Mouse (Mus musculus): ENCODE measurements around the gene 2610001J05Rik.

Gene 2610001J05Rik

DNA sequence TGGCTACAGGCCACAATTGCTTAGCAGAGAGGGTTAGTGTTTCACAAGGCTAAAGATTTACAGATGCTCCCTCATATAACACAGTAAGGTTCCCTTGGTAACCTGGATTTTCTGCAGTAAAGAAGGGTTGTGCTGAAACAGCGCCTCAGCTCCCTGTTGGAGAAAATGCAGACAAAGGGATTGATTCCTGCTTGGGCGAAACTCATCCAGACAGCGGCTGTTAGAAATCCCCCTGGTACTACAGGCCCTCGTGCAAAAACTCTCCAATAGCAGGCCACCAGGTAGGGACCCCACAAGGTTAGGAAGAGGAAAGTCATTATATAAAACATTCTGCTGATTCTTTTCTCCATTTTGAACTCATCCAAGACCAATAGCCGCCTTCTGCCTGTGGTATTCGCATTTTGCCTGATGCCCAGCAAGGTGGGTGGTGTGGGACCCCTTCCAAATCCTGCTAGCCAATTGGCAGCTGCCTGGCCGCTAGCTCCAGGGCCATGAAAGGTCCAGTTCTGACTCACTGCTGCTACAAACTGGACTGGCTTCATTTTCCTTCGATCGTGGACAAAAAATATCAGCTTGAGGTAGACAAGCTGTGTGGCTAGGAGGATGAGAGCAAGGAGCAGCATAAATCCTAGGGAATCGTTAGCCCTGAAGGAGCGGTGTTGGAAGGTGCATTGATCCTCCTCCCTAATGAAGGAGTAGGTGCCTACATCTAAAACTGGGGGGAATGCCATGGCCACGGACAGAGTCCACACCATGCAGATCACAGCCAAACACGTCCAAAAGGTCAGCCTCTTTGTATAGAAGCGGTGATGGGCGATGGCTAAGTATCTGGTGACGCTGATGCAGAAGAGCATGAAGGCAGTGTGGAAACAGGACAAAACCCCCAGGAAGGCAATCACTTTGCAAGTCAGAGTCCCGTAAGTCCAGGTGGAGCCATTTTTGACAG, 35.3 kb downstream of the 2610001J05Rik start:
- peak; percentile 95 to 97 for DNase-seq

DNA sequence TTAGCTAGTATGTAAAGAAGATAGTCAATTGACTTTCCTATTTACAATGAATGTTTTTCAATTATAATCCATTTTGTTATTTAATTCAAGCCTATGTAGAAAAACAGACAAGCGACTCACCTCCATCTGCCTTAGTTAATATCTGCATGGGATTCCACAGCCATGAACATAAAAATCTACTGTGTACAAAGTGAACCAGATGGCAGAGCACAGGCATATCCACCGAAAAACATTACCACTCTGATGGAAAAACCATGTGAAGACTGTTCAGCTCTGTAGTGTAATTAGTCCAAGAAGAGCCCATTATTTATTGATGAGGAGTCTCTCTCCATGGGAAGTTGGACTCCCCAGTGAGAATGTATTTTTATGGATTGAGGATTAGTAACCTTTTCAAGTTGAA, 38.5 kb downstream of the 2610001J05Rik start:
- DNase-seq, result peak in 1 of 2 experiments; percentile 28

DNA sequence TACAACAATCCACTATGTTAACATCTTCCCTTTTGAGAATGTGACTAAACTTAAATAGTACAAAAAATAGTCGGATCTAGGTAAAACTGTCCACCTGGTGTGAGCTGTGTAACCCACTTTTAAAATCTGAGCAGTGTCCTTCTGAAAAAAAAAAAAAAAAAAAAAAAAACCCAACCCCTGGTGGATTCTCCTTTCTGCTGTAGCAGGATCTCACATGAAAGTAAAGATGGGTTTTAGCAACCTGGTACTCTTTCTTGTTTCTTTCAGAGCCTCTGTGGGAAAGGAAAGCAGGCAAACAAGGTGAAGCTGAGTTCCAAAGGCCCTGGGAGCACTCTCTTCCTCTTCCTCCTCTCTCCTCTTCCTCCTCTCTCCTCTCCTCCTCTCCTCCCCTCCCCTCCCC, 42.4 kb downstream of the 2610001J05Rik start:
- no peak for DNase-seq

Measured in cerebellum, postnatal 14 days (tissue).